Mouse (Mus musculus) retina, embryonic 14.5 days (tissue): ENCODE measurements at regions not wholly inside any gene's neighbourhood (a gene's known extent, or its start where the extent isn't known, plus 50 kb on each side); places are given as distances from the start of the nearest gene placed in this dataset.

Source experiments
- DNase-seq: peaks from one replicate; pipeline ENCODE4 v3.0.0-alpha.2; 2015; ENCODE audit warnings: low spot score

- DNase-seq: no peak
These were observed 460.6 kb upstream of the Slit2 start for GRCm38 (mm10) chr5:47522161-47522942.

DNA sequence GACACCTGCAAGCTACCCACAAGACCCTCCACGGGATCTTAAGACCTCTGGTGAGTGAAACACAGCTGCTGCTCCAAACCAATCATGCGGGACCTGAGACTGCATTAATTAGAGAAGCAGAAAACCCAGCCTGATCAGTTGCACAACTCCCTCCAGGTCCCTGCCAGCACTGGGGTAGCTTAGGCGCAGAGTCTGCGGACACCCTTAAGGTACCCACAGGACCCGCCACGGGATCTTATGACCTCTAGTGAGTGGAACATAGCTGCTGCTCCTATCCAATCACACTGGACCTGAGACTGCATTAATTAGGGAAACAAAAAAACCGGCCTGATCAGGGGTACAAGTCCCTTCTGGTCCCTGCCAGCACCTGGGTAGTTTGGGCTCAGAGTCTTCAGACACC is 454.3 kb upstream of the Slit2 start:
- no peak for DNase-seq

GRCm38 (mm10) chr5:47537532-47537931 is 445.4 kb upstream of the Slit2 start:
- no peak for DNase-seq

DNA sequence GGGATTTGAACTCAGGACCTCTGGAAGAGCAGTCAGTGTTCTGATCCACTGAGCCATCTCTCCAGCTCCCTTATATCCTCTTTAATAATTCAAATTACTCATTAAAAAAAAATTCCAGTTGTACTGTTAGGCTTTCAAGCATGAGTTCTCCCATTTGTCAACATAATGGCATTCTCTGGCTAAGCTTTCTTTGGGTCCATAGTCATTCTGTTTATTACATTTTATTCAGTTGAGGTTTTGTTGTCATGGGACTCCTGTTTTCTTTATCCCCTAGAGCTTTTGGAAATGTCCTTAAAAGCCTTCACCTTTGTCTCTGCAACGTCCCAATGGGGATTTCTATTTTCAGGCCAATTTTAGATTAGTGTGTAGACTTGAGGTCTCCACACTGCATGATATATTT is 440.7 kb upstream of the Slit2 start:
- no peak for DNase-seq

GRCm38 (mm10) chr5:47556717-47557116 is 426.2 kb upstream of the Slit2 start:
- no peak for DNase-seq

- no peak for DNase-seq
These were observed 425.7 kb upstream of the Slit2 start for GRCm38 (mm10) chr5:47557152-47557800.
